Mouse (Mus musculus) forebrain, postnatal 0 days (tissue): ENCODE data around the gene Slitrk2. TPM values are rescaled to one million over a fixed set of nuclear protein-coding genes. Genes with fewer than 3 reads are reported as not detected.
A peak's percentile ranks its signal among the peaks of the same experiment; 100 is the strongest.

Source experiments
- ATAC-seq: fragments of 200-750 bp; cut with Nextera tagmentation; 2 replicates; pipeline ENCODE4 v1.8.0; 2017; ENCODE audit warnings: mild to moderate bottlenecking, moderate library complexity
- DNase-seq: peaks from one replicate; pipeline ENCODE4 v3.0.0-alpha.2; 2015
- H3K27ac ChIP-seq: fragments of 300-500 bp; sonication (generic); 2 replicates; pipeline ENCODE4 v1.5.1; 2014; ENCODE audit warnings: low read depth, mild to moderate bottlenecking, antibody characterized with exemption, low read length, moderate library complexity, mixed read lengths
- H3K27me3 ChIP-seq: fragments of 300-500 bp; sonication (generic); 2 replicates; pipeline ENCODE4 v1.6.1; 2014; ENCODE audit warnings: mild to moderate bottlenecking, low read length, mixed read lengths; ENCODE audit not compliant: insufficient read depth
- H3K36me3 ChIP-seq: fragments of 300-500 bp; sonication (generic); 2 replicates; pipeline ENCODE4 v1.6.1; 2014; ENCODE audit warnings: mild to moderate bottlenecking, moderate library complexity; ENCODE audit not compliant: insufficient read depth
- H3K4me1 ChIP-seq: fragments of 300-500 bp; sonication (generic); 2 replicates; pipeline ENCODE4 v1.6.1; 2014; ENCODE audit warnings: antibody characterized with exemption; ENCODE audit not compliant: insufficient read depth
- H3K4me2 ChIP-seq: fragments of 300-500 bp; sonication (generic); 2 replicates; pipeline ENCODE4 v1.6.1; 2014; ENCODE audit warnings: low read depth, mild to moderate bottlenecking, moderate library complexity
- H3K4me3 ChIP-seq: fragments of 300-500 bp; sonication (generic); 2 replicates; pipeline ENCODE4 v1.5.1; 2014; ENCODE audit warnings: low read depth, low read length, mixed read lengths
- H3K9ac ChIP-seq: fragments of 300-500 bp; sonication (generic); 2 replicates; pipeline ENCODE4 v1.6.1; 2014; ENCODE audit warnings: mild to moderate bottlenecking
- H3K9me3 ChIP-seq: fragments of 300-500 bp; sonication (generic); 2 replicates; pipeline ENCODE4 v1.6.1; 2016; ENCODE audit warnings: low read length
- CTCF ChIP-seq: sonication (generic); IDR thresholded peaks from 2 replicates; pipeline ENCODE4 v1.5.1; 2016; ENCODE audit warnings: antibody characterized with exemption, control low read depth, low read depth
- WGBS: fragments of 180-500 bp; shearing (Covaris S2); extraction: QIAGEN DNeasy Blood & Tissue Kit; methylation state at CpG from one replicate; pipeline ENCODE4 v1.1.7; 2014; 5-methylcytosine and 5-hydroxymethylcytosine counted together
- polyA plus RNA-seq: library from polyadenylated mRNA; unstranded; fragments of >200 nt; fragmentation: Nextera tagmentation; extraction: Ambion mirVana; gene quantifications from 2 replicates; pipeline ENCODE4 v1.2.1, GENCODE M21; 2015
- total RNA-seq: library from RNA; depleted of rRNA; stranded (reverse); fragments of >200 nt; gene quantifications from 2 replicates; pipeline ENCODE4 v1.2.3, GENCODE M21; 2014; rRNA removed

Gene Slitrk2
- total RNA-seq: 18.5 and 21.0 TPM in 2 replicates
- polyA plus RNA-seq: 5.7 and 8.7 TPM in 2 replicates

- 25% methylated on average over 25 of the region's 25 CpGs for WGBS
- ATAC-seq (peak; percentile 83), DNase-seq (peak; percentile 69)
- H3K27me3 ChIP-seq: no peaks in the 10 kb centered on the region
- no peak for TF ChIP-seq CTCF
- peak within 1 kb of the TSS; percentile 45 for H3K4me3 ChIP-seq
- no peaks in the 10 kb centered on the region for H3K4me1 ChIP-seq
- no peaks in the 10 kb centered on the region for H3K36me3 ChIP-seq
- peak within 1 kb of the TSS; percentile 55 for H3K4me2 ChIP-seq
- no peak within 1 kb of the TSS; the same call in 1 of the 2 replicates for H3K27ac ChIP-seq
- H3K9ac ChIP-seq: peak within 1 kb of the TSS; percentile 48
- no peaks in the 10 kb centered on the region for H3K9me3 ChIP-seq
Measured at GRCm38 (mm10) chrX:66648911-66649620, at the start of gene Slitrk2. TSS of gene Slitrk2 (plus strand) at chrX:66649318.

DNA sequence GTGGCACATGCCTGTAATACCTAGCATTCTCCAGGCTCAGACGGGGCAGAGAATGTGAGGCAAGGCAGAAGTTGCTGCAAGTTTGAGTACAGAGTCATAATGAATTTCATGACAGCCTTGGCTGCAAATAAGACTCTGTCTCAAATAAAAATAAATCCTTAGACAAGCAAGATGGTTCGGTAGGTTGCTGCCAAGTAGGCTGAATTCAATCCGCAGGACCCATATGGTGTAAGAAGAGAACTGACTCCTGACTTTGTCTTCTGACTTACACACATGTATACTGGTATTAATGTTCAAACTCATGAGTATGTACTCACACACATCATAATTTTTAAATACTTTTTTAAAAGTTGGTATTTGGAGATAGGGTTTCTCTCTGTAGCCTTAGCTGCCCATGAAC is 43.6 kb upstream of the Slitrk2 start:
- no peak overlapping the region for H3K4me2 ChIP-seq
- H3K36me3 ChIP-seq: no peaks in the 10 kb centered on the region
- DNase-seq (peak; percentile 7), ATAC-seq (peak; percentile 63; the same call in 1 of the 2 replicates)
- no peak overlapping the region for H3K27ac ChIP-seq
- H3K4me1 ChIP-seq: no peaks in the 10 kb centered on the region
- 65% methylated on average over 3 of the region's 3 CpGs for WGBS
- no peaks in the 10 kb centered on the region for H3K9me3 ChIP-seq
- H3K9ac ChIP-seq: no peak overlapping the region
- H3K4me3 ChIP-seq: no peak overlapping the region
- TF ChIP-seq CTCF: no peak
- no peaks in the 10 kb centered on the region for H3K27me3 ChIP-seq

GRCm38 (mm10) chrX:66652455-66653144 is 3.5 kb downstream of the Slitrk2 start:
- DNase-seq (peak; percentile 61), ATAC-seq (peak; percentile 83)
- WGBS: 25% methylated on average over 21 of the region's 21 CpGs
- Histone ChIP-seq H3K9me3 (no peaks in the 10 kb centered on the region), H3K27me3 (no peaks in the 10 kb centered on the region), H3K9ac (peak overlapping the region; percentile 49), H3K4me2 (peak overlapping the region; percentile 53), H3K36me3 (no peaks in the 10 kb centered on the region), H3K4me3 (peak overlapping the region; percentile 42), H3K27ac (peak overlapping the region; percentile 50; the same call in 1 of the 2 replicates), H3K4me1 (no peaks in the 10 kb centered on the region)
- no peak for TF ChIP-seq CTCF

DNA sequence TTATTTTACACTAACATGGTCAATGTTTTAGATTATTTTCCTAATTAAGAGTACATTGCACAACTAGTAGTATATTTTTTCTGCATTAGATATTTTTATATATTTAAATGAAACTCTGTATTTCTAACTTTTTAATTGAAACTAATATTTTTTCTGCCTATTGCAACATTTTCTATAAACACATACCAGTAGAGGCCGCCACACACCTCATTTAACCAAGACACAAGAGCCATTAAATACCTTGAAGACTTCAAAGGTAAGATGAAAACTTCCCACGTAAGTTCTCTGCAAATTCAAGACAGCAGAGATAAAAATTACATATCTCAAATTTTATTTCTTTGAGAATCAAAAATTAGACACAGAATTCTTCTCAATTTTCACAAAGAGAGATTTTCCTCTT is 8.2 kb downstream of the Slitrk2 start:
- Histone ChIP-seq H3K9ac (no peak overlapping the region), H3K4me2 (0 out of 2 replicates have a peak overlapping the region, but pooled peaks have one; percentile 13), H3K9me3 (no peaks in the 10 kb centered on the region), H3K27ac (no peak overlapping the region), H3K36me3 (no peaks in the 10 kb centered on the region), H3K27me3 (no peaks in the 10 kb centered on the region), H3K4me3 (no peak overlapping the region), H3K4me1 (no peaks in the 10 kb centered on the region)
- peak; percentile 28 for TF ChIP-seq CTCF
- no peak for ATAC-seq
- DNase-seq: peak; percentile 34
- 16% methylated on average over 2 of the region's 2 CpGs for whole genome bisulfite sequencing

GRCm38 (mm10) chrX:66676959-66677358 is 27.8 kb downstream of the Slitrk2 start:
- no peak for TF ChIP-seq CTCF
- Histone ChIP-seq H3K4me3 (no peak overlapping the region), H3K27ac (no peak overlapping the region), H3K27me3 (no peaks in the 10 kb centered on the region), H3K4me1 (no peaks in the 10 kb centered on the region), H3K9ac (no peak overlapping the region), H3K36me3 (no peaks in the 10 kb centered on the region), H3K9me3 (no peaks in the 10 kb centered on the region), H3K4me2 (no peak overlapping the region)
- WGBS: 82% methylated on average over 4 of the region's 4 CpGs
- DNase-seq (peak; percentile 5), ATAC-seq (no peak; the same call in 1 of the 2 replicates)

DNA sequence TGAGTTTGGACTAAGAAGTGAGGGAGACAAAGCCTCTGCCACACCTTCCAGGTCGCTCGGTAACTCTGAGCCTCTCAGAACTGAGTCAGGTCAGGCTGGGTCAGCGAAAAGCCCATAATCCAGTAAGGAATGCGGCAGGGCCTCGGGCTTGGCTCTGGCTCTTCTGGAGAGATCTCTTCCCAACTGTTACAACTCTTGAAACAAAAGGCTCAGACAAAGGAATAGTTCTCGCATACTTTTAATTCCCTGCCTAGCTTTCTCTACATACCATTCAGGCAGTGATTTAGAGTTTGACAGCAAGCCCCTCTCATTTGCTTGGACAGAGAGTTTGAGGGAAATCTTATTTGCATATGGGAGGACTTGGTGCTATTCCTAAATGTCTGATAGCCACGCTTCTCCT is 29.5 kb downstream of the Slitrk2 start:
- Histone ChIP-seq H3K36me3 (no peaks in the 10 kb centered on the region), H3K4me2 (no peak overlapping the region), H3K27me3 (no peaks in the 10 kb centered on the region), H3K4me1 (no peaks in the 10 kb centered on the region), H3K4me3 (no peak overlapping the region), H3K9ac (no peak overlapping the region), H3K27ac (no peak overlapping the region), H3K9me3 (no peaks in the 10 kb centered on the region)
- no peak for TF ChIP-seq CTCF
- DNase-seq (no peak), ATAC-seq (no peak)
- WGBS: 30% methylated on average over 7 of the region's 7 CpGs
